Comparison of ENCODE assay signal across 8 mouse cellular contexts in the genomic region with DNA sequence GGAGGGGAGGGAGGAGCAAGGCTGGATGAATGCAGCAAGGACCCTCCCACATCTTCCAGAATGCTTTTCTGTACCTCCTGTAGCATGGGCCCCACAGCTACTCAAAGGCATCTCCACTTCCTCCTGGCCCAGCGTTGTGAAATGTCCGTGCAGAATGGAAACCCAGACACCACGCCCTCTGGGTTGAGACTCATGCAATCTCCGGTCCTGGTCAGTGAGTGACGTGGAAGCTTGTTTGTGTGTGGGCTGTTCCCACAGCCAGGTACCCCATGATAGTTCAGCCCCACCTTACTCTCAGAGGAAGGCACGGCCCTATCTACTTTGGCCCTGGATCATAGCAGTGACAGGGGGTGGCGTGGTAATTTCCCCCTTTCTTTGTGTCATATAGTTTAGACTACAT.
DNase-seq lines count a peak whose midpoint lies in the region; ATAC-seq and TF ChIP-seq lines count a peak whose summit lies in the region.
"Had no signal": no experiment of that assay in that cellular context is flagged by ENCODE, and none has a peak within 500 bp of the region (broad histone marks: within the 10 kb centered on the region; RNA-seq: fewer than 3 reads in every experiment).

No protein-coding gene starts in this region.

- in situ Hi-C loops in CH12.LX (cut with MboI; ENCODE audit: low pct_ligation_motif_present, low pct_unique_long_range_greater_than_20kb, low sequenced_read_pairs) = no loop called here

- dilution Hi-C loops in CH12.LX (cut with MboI; ENCODE audit: extremely low pct_ligation_motif_present, extremely low pct_unique_long_range_greater_than_20kb, low sequenced_read_pairs) = no loop called here

- intact Hi-C loops in left cerebral cortex, postnatal 4 days (cut with DNase I) = no loop called here

- no peak for TF ChIP-seq RAD21 in CH12.LX (IDR thresholded peaks at IDR 0.05; ENCODE audit: low read depth, low read length)

- TF ChIP-seq CTCF in CH12.LX (conservative IDR thresholded peaks at IDR 0.05 in 1 of 2, IDR thresholded peaks at IDR 0.05 in 1 of 2; ENCODE audit: low read depth in 2 of 2, low read length in 2 of 2) = no peak

- TF ChIP-seq EP300 in CH12.LX (IDR thresholded peaks at IDR 0.05; ENCODE audit: low read length) = no peak

- no peaks in the 10 kb centered on the region for H3K36me3 ChIP-seq in CH12.LX (replicated peaks in 1 of 2; ENCODE audit: control insufficient read depth in 1 of 2, insufficient read depth in 1 of 2, low read length in 1 of 2)
- H3K36me3 ChIP-seq in liver, embryonic 13.5 days = no peaks in the 10 kb centered on the region
- H3K36me3 ChIP-seq in neural tube, embryonic 15.5 days = no peaks in the 10 kb centered on the region
- H3K36me3 ChIP-seq: heart, embryonic 13.5 days had no signal

- no peaks in the 10 kb centered on the region for H3K9me3 ChIP-seq in CH12.LX (replicated peaks; ENCODE audit: low read length)
- no peaks in the 10 kb centered on the region for H3K9me3 ChIP-seq in liver, embryonic 13.5 days (replicated peaks)
- H3K9me3 ChIP-seq in neural tube, embryonic 15.5 days (replicated peaks) = no peaks in the 10 kb centered on the region
- H3K9me3 ChIP-seq: heart, embryonic 13.5 days had no signal

- peak overlapping the region in 1 of 3 experiments; percentile 38 for H3K4me3 ChIP-seq in CH12.LX (replicated peaks in 1 of 3; ENCODE audit: low read depth in 2 of 3, low read length in 2 of 3, poor library complexity in 1 of 3)
- H3K4me3 ChIP-seq in liver, embryonic 13.5 days (replicated peaks) = no peak overlapping the region
- no peak overlapping the region for H3K4me3 ChIP-seq in neural tube, embryonic 15.5 days (replicated peaks)
- H3K4me3 ChIP-seq: heart, embryonic 13.5 days had no signal

- H3K79me2 ChIP-seq in CH12.LX (replicated peaks; ENCODE audit: control insufficient read depth, extremely low read depth, insufficient read depth, poor library complexity, severe bottlenecking) = no peaks in the 10 kb centered on the region

- peak overlapping the region; percentile 63 for H3K4me2 ChIP-seq in CH12.LX (ENCODE audit: insufficient read depth, low read depth, poor library complexity, severe bottlenecking)
- no peak overlapping the region for H3K4me2 ChIP-seq in liver, embryonic 13.5 days
- no peak overlapping the region for H3K4me2 ChIP-seq in neural tube, embryonic 15.5 days
- H3K4me2 ChIP-seq: heart, embryonic 13.5 days had no signal

- H3K9ac ChIP-seq in CH12.LX (ENCODE audit: insufficient read depth, low read depth) = peak overlapping the region; percentile 44; the same call in 1 of the 2 replicates
- no peak overlapping the region for H3K9ac ChIP-seq in liver, embryonic 13.5 days
- no peak overlapping the region for H3K9ac ChIP-seq in neural tube, embryonic 15.5 days (replicated peaks)
- H3K9ac ChIP-seq: heart, embryonic 13.5 days had no signal

- no peaks in the 10 kb centered on the region for H3K27me3 ChIP-seq in CH12.LX (replicated peaks)
- no peaks in the 10 kb centered on the region for H3K27me3 ChIP-seq in liver, embryonic 13.5 days
- no peaks in the 10 kb centered on the region for H3K27me3 ChIP-seq in neural tube, embryonic 15.5 days (replicated peaks)
- H3K27me3 ChIP-seq: heart, embryonic 13.5 days had no signal

- 26% methylated on average over 7 of the region's 7 CpGs for WGBS in liver, embryonic 13.5 days (ENCODE audit: insufficient replicate concordance)
- WGBS in neural tube, embryonic 15.5 days = 79% methylated on average over 7 of the region's 7 CpGs

- peak; percentile 45 to 58 for DNase-seq in B cell, adult 2 months
- peak; percentile 44 for DNase-seq in CH12.LX (ENCODE audit: extremely low read depth)
- peak; percentile 3 for DNase-seq in liver, embryonic 13.5 days
- peak; percentile 89 to 91 for DNase-seq in monocyte, adult 2 months (ENCODE audit: low read depth in 1 of 2, low spot score in 2 of 2)
- DNase-seq in left cerebral cortex, postnatal 4 days = no peak
- DNase-seq in cerebellum, adult 18-20 months = no peak

- TF ChIP-seq POLR2A in CH12.LX (IDR thresholded peaks at IDR 0.05; ENCODE audit: low read depth, low read length) = peak; percentile 53

- ATAC-seq in liver, embryonic 13.5 days (ENCODE audit: low read depth) = peak; percentile 23; the same call in 1 of the 2 replicates
- no peak for ATAC-seq in neural tube, embryonic 15.5 days (ENCODE audit: low FRiP score)

- peak overlapping the region; percentile 39; the same call in 1 of the 2 replicates for H3K27ac ChIP-seq in CH12.LX (ENCODE audit: insufficient read depth, low read depth)
- no peak overlapping the region for H3K27ac ChIP-seq in liver, embryonic 13.5 days
- no peak overlapping the region for H3K27ac ChIP-seq in neural tube, embryonic 15.5 days (replicated peaks)
- H3K27ac ChIP-seq: heart, embryonic 13.5 days had no signal

- peaks cover 35 to 40% of the 10 kb centered on the region in 2 experiments for H3K4me1 ChIP-seq in CH12.LX (ENCODE audit: control insufficient read depth in 1 of 2, insufficient read depth in 2 of 2)
- no peaks in the 10 kb centered on the region for H3K4me1 ChIP-seq in liver, embryonic 13.5 days (replicated peaks)
- H3K4me1 ChIP-seq in neural tube, embryonic 15.5 days = no peaks in the 10 kb centered on the region

TF ChIP-seq in CH12.LX, 34 proteins besides CTCF, POLR2A, EP300 and RAD21:
- TF ChIP-seq USF1 (IDR thresholded peaks at IDR 0.05; ENCODE audit: low read depth, low read length) (no peak), HCFC1 (IDR thresholded peaks at IDR 0.05; ENCODE audit: low read depth, low read length) (peak; percentile 40), ELF1 (IDR thresholded peaks at IDR 0.05; ENCODE audit: low read depth, low read length) (peak; percentile 62), MEF2A (IDR thresholded peaks at IDR 0.05; ENCODE audit: borderline replicate concordance, low read depth, low read length) (0 out of 2 replicates have a peak, but pooled peaks have one; percentile 21)
TF ChIP-seq in CH12.LX: peak in this region for 3.

Comparison
In these comparisons a context has a peak if more than half of its experiments do, and no peak if none do; other contexts are left out.
1. DNase-seq: peak in B cell, adult 2 months (2 of 2), CH12.LX (single experiment), liver, embryonic 13.5 days (single experiment) and monocyte, adult 2 months (2 of 2); none in left cerebral cortex, postnatal 4 days (single experiment) and cerebellum, adult 18-20 months (0 of 2).